Mouse (Mus musculus) ES-Bruce4 (cell line): ENCODE measurements around the gene Gm6583.

Experiments used
- CTCF ChIP-seq: IDR thresholded peaks from one replicate; pipeline ENCODE4 v1.8.1; 2011; ENCODE audit warnings: low read depth, low read length
- POLR2A ChIP-seq: IDR thresholded peaks from one replicate; pipeline ENCODE4 v1.8.1; 2011; ENCODE audit warnings: low read length; ENCODE audit not compliant: insufficient read depth

DNA sequence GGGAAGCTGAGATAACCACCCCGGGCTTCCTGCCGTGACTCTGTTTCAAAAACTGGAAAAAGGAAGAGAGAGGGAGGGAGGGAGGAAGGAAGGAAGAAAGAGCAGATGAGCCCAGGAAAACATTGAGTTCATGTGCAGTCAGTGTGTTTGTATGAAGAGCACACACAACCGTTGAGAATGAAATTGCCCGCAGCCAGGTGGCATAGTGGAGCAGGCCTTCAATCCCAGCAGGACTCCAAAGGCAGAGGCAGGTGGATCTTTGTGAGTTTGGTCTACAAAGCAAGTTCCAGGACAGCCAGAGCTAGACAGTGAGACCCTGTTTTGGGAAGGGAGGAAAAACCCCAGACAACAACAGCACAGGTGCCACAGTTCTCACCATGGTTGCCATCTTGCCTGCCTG lies 11.5 kb upstream of the Gm6583 start:
- TF ChIP-seq CTCF: no peak
- TF ChIP-seq POLR2A: no peak
